Mouse (Mus musculus) cerebellum, adult 9-11 months (tissue): ENCODE measurements around the gene Thtpa.

Experiments used
- DNase-seq: peaks from one replicate; pipeline ENCODE4 v3.0.0; 2022

Gene Thtpa

GRCm38 (mm10) chr14:55148363-55148915 is 53.9 kb downstream of the Thtpa start:
- DNase-seq, result peak; percentile 80
